Mouse (Mus musculus): ENCODE data around the gene Ncbp3.

- no peak for TF ChIP-seq CTCF (IDR thresholded peaks at IDR 0.05; ENCODE audit: extremely low read depth, insufficient read depth, insufficient read length, insufficient replicate concordance)
- no peak for TF ChIP-seq POLR2A (IDR thresholded peaks at IDR 0.05; ENCODE audit: low read depth, low read length)
Measured at GRCm38 (mm10) chr11:73085391-73085790, 37.8 kb downstream of the Ncbp3 start.
